In genomic region chr2:116181861-116182260, GRCm38 (mm10) we compare ENCODE assay signal across 18 mouse cellular contexts.
DNase-seq lines count a peak whose midpoint lies in the region; TF ChIP-seq lines count a peak whose summit lies in the region.
"Had no signal": no experiment of that assay in that cellular context is flagged by ENCODE, and none has a peak within 500 bp of the region (broad histone marks: within the 10 kb centered on the region; RNA-seq: fewer than 3 reads in every experiment).

No protein-coding gene starts in this region.

- no peak for TF ChIP-seq CTCF in layer of hippocampus, adult 2 months (conservative IDR thresholded peaks at IDR 0.05)
- no peak for TF ChIP-seq CTCF in left cerebral cortex, adult 2 months (IDR thresholded peaks at IDR 0.05)

- peak; percentile 6 to 18 for DNase-seq in frontal cortex, postnatal 14 days (ENCODE audit: low spot score in 2 of 2)
- DNase-seq in layer of hippocampus, adult 2 months (ENCODE audit: low spot score in 2 of 2), result peak; percentile 58 to 81
- peak; percentile 30 to 47 for DNase-seq in left cerebral cortex, adult 2 months (ENCODE audit: extremely low spot score in 1 of 2, low spot score in 2 of 2)
- DNase-seq in right cerebral cortex, postnatal 25 days, result peak; percentile 63
- DNase-seq in kidney, adult 18-20 months, result no peak
- no peak for DNase-seq in thymus, postnatal 14 days
- no peak for DNase-seq in adrenal gland, adult 8-10 months
- DNase-seq: adrenal gland, postnatal 10 days; cerebellum, adult 9-11 months; gastrocnemius, postnatal 14 days; heart, postnatal 14 days; kidney, adult 8-10 months; liver; lung, adult 18-20 months had no signal

- no peak overlapping the region for H3K4me3 ChIP-seq in layer of hippocampus, adult 2 months
- H3K4me3 ChIP-seq in left cerebral cortex, adult 2 months, result no peak overlapping the region
- H3K4me3 ChIP-seq: embryonic facial prominence, embryonic 15.5 days; forebrain, embryonic 12.5 days; hindbrain, embryonic 15.5 days; neural tube, embryonic 12.5 days had no signal

- intact Hi-C loops in left cerebral cortex, adult 2 months (cut with DNase I), result loop anchor here (5.0 kb wide), 1 partner anchor 55 kb away; no protein-coding TSS in a partner anchor

- peak overlapping the region; percentile 32; the same call in 1 of the 2 replicates for H3K27ac ChIP-seq in layer of hippocampus, adult 2 months
- no peak overlapping the region; the same call in 1 of the 2 replicates for H3K27ac ChIP-seq in left cerebral cortex, adult 2 months
- H3K27ac ChIP-seq: embryonic facial prominence, embryonic 15.5 days; forebrain, embryonic 12.5 days; hindbrain, embryonic 15.5 days; neural tube, embryonic 12.5 days had no signal

Comparison
In these comparisons a context has a peak if more than half of its experiments do, and no peak if none do; other contexts are left out.
1. DNase-seq: peak in frontal cortex, postnatal 14 days (2 of 2), layer of hippocampus, adult 2 months (2 of 2), left cerebral cortex, adult 2 months (2 of 2) and right cerebral cortex, postnatal 25 days (single experiment); none in kidney, adult 18-20 months (single experiment), thymus, postnatal 14 days (single experiment) and adrenal gland, adult 8-10 months (single experiment).